Mouse (Mus musculus): ENCODE results near the gene Tbx3.

Gene Tbx3

DNA sequence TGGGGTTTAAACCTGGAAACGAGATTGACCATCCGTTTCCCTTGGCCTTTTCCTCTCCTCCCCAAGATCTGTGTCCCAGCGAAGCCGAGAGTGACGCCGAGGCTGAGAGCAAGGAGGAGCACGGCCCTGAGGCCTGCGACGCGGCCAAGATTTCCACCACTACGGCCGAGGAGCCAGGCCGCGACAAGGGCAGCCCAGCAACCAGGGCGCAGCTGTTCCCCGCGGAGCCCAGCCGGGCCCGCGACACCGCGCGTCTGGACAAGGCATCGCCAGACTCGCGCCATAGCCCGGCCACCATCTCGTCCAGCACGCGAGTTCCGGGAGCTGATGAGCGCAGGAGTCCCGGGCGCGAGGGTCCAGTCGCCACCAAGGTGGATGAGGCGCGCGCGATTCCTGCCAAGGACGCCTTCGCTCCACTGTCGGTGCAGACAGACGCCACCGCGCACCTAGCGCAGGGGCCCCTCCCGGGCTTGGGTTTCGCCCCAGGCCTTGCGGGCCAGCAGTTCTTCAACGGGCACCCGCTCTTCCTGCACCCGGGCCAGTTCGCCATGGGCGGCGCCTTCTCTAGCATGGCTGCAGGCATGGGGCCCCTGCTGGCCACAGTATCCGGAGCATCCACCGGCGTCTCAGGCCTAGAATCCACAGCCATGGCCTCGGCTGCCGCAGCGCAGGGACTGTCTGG, 10.0 kb downstream of the Tbx3 start:
- DNase-seq (ENCODE audit: low read depth), result no peak

GRCm38 (mm10) chr5:119681011-119681832, 10.8 kb downstream of the Tbx3 start:
- DNase-seq (ENCODE audit: low read depth), result no peak

GRCm38 (mm10) chr5:119681833-119682210, 11.4 kb downstream of the Tbx3 start:
- no peak for DNase-seq (ENCODE audit: low read depth)

- DNase-seq (ENCODE audit: low read depth), result no peak
Observed at GRCm38 (mm10) chr5:119682646-119683515, 12.4 kb downstream of the Tbx3 start.

- no peak for DNase-seq (ENCODE audit: low read depth)
Observed at GRCm38 (mm10) chr5:119683861-119684260, 13.4 kb downstream of the Tbx3 start.

GRCm38 (mm10) chr5:119684701-119685391, 14.4 kb downstream of the Tbx3 start:
- DNase-seq (ENCODE audit: low read depth), result no peak

DNA sequence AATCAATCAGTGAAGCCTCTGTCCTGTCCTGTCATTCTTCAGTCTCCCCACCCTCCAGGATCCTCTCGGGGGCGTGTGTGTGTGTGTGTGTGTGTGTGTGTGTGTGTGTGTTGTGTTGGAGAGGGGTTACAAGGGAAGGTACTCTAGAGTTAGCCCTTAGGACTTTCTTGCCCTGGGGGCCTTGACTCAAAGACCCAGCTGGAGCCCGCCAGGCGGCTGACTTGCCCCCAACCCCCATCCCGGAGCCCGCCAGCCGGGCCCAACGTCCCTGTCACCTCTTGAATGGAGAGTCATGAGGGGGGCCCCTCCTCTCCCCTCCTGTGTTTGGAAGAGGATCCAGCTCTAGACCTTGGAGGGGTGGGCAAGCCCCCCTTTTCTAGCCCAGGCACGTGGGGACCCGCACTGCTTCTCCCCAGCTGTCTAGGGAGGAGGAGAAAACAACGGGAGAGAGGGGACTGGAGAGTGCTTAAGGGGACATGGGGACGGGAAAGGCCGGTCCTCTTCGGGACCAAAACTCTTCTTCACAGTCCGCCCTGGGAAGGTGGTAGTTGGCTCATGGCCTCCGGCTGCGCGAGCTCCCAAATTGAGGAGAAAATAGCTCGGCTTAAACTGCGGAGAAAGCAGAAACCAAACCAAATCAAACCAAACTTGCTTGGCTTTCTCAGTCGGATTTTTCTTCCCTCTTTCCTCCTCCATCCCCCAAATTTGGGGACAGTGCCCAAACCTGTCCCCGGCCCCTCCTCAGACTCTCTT, 15.2 kb downstream of the Tbx3 start:
- DNase-seq (ENCODE audit: low read depth), result no peak

DNA sequence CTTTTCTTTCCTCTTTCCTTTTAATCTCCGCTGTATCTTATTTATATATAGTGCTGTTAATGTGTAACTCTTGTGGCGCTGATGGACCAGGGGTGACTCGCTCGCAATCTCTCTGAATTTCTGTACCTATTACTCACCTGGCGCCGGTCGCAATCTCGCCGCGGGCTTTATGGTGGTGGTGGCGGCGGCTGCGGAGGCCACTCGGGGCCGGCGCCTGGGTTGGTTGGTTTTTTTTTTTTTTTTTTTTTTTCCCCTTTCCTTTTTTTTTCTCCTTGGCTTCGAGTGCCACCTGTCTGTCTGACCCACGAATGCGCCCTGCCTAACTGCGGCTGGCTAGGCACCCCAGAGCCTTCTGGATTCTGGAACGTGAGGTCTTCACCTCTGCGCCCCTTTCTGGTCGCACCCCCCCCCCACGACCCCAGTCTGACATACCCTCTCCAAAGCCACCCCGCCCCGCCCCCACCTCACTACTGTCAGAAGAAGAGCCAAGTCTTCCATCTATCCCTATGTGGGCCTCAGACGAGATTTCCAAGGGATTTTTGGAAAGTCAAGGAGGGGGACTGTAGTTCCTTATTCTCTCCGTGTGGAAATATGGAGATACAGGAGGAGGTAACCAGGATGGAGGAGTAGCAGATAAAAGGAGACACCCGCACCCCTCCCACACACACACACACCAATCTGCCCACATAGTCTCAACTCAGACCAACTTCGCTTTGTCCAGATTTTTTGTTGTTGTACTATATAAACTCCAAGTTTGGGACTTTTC, 15.9 kb downstream of the Tbx3 start:
- no peak for DNase-seq (ENCODE audit: low read depth)

DNA sequence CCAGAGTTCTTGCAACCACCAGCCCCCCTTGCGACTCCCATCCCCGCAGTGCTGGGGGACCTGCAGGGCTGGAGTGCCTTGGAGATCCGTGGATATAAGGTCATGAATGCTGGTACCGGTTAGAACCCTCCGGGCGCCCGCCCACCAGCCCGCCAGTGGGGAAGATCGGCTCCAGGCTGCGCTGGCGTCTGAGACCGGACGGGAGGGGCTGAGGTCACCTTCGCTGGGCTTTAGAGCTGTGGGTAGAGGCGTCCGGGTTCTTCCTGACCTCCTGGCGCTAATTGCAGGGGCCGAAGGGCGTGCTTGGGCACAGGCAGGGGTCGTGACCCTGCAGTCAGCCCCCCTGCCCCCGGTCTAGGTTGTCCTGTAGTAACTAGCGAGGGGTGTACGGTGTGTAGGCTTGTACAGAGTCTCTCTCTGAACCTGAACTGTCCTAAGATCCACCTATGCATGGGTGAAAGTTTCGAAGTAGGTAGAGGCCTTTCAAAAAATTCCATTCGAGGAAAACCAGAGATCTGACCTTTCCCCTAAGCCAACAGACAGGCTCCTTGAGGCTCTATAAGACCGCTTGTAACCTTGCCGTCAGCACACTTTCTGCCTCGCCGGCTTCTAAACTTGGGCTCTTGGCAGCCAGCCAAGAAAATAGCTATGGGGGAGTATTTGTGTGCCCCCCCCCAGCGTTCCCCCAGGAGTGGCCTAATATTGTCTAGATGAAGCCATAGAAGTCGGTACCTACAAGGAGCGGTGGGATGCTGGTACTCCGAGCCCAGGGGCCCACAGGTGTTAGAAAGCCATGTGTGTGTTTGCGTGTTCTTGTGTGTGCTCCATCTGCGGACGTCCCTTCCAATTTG, 16.8 kb downstream of the Tbx3 start:
- no peak for DNase-seq (ENCODE audit: low read depth)

DNA sequence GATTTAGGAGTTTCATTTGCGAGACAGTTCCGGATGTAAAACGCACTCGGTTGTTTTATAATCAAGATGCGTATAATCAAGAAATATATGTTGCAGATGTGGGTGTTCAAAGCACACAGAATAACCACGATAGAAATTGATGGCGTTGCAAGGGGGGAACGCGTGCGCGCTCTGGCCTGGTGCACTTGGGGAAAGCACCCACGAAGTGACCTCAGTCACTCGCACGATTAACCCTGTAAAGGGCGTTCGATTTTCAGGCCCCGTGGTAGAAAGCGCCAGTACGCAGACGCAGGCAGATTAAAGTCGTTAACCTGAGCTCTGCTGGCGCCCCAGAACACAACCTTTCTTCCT, 17.4 kb downstream of the Tbx3 start:
- no peak for DNase-seq (ENCODE audit: low read depth)

DNA sequence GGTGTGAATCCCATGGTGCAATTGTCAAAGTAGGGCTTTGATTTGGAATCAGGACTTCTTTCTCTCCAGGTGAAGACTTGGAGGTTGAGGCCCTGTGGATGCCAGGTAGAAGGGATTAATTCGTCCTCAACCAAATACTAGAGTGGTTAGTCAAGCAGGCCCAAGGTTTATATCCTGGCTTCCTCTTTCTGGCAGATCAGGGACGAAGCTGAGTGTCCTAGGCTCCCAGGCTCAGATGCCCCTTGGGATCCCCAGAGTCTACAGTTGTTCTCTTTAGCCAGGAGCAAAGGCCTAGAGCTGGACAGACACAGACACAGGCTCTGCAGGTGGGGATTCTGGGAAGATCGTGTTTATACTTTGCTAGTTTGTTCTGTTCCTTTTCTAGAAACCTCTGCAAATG, 17.8 kb downstream of the Tbx3 start:
- DNase-seq (ENCODE audit: low read depth), result no peak

DNA sequence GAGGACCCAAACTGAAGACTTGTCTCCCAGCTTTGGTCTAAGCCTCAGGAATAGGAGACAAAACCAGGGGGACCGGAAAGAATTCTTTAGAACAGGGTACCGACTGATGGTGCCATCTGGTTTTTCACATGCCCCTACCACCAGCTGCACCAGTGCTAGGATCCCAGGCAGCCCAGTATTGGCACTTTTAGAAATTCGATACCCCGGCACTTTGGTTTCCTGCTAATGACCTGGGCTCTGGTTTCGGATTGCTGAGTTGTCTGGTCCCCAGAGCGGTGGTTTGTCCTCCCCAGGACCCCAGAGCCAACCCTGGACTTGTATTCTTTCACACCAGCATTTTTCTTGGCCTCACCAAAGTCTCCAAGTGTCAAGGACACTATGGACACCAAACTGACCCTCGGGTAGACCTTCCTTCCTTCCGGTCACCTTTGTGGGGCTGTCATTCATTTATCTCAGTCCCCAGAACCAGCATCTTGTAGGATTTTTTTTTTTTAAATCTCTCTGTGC, 18.5 kb downstream of the Tbx3 start:
- no peak for DNase-seq (ENCODE audit: low read depth)

- DNase-seq (ENCODE audit: low read depth), result no peak
Observed at GRCm38 (mm10) chr5:119689501-119689900, 19.0 kb downstream of the Tbx3 start.

GRCm38 (mm10) chr5:119691075-119691474, 20.6 kb downstream of the Tbx3 start:
- DNase-seq (ENCODE audit: low read depth), result peak; percentile 53

GRCm38 (mm10) chr5:119692425-119692824, 22.0 kb downstream of the Tbx3 start:
- DNase-seq (ENCODE audit: low read depth), result no peak

DNA sequence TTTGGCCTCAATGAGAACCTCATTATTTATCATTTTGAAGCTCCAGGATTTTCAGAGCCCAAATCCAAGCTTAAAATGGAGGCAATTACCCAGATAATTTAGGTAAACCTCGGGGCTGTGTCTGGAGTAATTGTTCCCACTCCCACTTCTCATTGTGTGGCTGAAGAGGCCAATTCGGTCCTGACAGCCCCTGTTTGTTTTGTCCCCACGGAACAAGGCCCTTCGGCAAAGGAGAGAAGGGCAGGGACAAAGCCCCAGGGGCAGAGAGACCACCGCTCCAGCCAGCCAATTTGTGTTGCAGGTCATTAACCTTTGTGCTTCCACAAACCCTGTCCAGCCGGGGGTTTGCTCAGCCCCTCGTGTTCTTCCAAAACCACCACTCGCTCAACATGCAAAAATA, 24.4 kb downstream of the Tbx3 start:
- no peak for DNase-seq (ENCODE audit: low read depth)

DNA sequence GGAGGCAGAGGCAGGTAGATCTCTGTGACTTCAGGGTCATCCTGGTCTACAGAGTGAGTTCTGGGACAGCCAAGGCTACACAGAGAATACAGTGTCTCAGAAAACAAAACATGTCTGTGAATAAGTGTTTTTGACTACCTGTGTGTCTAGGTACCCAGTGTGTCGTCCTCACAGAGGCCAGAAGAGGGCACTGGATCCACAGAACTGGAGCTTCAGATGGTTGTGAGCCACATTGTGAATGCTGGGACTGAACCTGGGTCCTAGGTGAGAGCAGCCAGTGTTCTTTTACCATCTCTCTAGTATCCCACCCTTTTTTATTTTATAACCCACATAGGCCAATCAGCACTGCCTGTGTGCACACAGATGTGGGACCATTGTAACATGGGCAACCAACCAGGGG, 32.6 kb downstream of the Tbx3 start:
- DNase-seq (ENCODE audit: low read depth), result no peak

DNA sequence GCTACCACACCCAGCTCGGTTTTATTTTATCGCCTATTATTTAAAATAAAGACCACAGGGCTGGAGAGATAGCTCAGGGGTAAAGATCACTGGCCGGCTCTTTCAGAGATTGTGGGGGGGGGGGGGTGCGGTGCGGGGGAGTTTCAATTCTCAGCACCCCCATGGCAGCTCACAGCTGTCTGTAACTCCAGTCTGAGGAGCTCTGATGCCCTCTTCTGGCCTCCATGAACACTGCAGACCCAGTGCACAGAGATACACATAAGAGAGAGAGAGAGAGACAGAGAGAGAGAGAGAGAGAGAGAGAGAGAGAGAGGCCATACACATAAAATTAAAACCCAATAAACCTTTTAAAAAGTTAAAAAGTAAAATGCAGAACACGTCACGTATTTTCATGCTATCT, 34.4 kb downstream of the Tbx3 start:
- no peak for DNase-seq (ENCODE audit: low read depth)

GRCm38 (mm10) chr5:119706467-119706866, 36.0 kb downstream of the Tbx3 start:
- DNase-seq (ENCODE audit: low read depth), result no peak

Measured in 416B (cell line).